Mouse (Mus musculus) left cerebral cortex, postnatal 4 days (tissue): ENCODE results near the gene Nsf. TPM values are rescaled to one million over a fixed set of nuclear protein-coding genes. Genes with fewer than 3 reads are reported as not detected.

ENCODE experiments used
- DNase-seq: peaks from one replicate; pipeline ENCODE4 v3.0.0-alpha.2; 2022
- intact Hi-C: fragments of 180-260 bp; cut with DNase I; formaldehyde crosslinking; loops from one replicate; pipeline ENCODE4 v1.15.1; 2025
- total RNA-seq, 2 experiments: library from RNA; stranded (reverse); gene quantifications; 2 replicates each; pipeline ENCODE4 v1.2.3; 2021

Gene Nsf
- total RNA-seq, 2 experiments from 2014 or later: 241 to 292 TPM

GRCm38 (mm10) chr11:103852590-103853283 is 101.1 kb downstream of the Nsf start:
- intact Hi-C loops: no loop called here
- no peak for DNase-seq

- intact Hi-C loops: no loop called here
- DNase-seq: no peak
Observed at GRCm38 (mm10) chr11:103848287-103848686, 105.6 kb downstream of the Nsf start.

GRCm38 (mm10) chr11:103840834-103841233 is 113.0 kb downstream of the Nsf start:
- peak; percentile 70 for DNase-seq
- intact Hi-C loops: no loop called here

GRCm38 (mm10) chr11:103838955-103839354 is 114.9 kb downstream of the Nsf start:
- intact Hi-C loops: no loop called here
- no peak for DNase-seq

GRCm38 (mm10) chr11:103832331-103832730 is 121.5 kb downstream of the Nsf start:
- intact Hi-C loops: no loop called here
- DNase-seq: no peak

- intact Hi-C loops: no loop called here
Observed at GRCm38 (mm10) chr11:103831766-103832165, 122.1 kb downstream of the Nsf start.

DNA sequence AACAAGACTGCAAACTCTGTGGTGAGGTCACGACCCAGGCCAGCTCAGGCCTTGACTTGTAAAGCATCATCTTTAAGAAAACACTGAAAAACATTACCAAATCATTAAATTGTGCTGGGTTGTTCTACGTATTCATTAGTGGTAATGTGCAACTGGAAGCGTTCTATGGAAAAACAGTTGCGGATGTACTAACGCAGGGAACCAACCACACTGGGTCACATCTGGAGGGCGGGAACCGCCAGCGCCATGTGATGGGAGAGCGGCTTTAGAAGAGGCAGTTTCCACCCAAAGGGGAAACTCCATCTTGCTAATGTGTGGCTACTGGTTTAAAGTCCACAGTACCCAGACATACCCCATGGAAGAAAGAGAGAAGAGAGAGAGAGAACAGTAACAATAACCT is 123.4 kb downstream of the Nsf start:
- DNase-seq: no peak
- intact Hi-C loops: no loop called here

More at GRCm38 (mm10) chr11:103831766-103832165, 122.1 kb downstream of the Nsf start:
- DNase-seq: no peak

DNA sequence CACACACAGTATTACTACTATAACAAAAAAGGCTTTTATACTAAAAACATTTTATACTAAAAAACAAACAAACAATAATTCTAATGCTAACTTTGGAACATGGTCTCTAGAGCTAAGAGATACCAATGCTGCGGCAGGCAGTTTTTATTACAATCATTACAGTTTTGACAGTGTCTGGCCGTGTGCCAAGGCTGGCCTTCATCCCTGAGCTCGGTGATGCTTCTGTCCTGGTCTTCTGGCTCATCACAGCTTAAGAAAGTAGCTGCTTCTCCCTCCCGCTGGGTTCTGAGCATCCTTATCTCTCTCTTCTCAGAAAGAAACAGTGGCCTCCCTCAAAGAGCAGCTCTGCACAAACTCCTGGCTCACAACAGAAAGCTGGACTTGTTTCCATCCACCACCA is 123.9 kb downstream of the Nsf start:
- intact Hi-C loops: no loop called here
- DNase-seq: no peak

GRCm38 (mm10) chr11:103828866-103829265 is 125.0 kb downstream of the Nsf start:
- intact Hi-C loops: no loop called here
- DNase-seq: no peak

DNA sequence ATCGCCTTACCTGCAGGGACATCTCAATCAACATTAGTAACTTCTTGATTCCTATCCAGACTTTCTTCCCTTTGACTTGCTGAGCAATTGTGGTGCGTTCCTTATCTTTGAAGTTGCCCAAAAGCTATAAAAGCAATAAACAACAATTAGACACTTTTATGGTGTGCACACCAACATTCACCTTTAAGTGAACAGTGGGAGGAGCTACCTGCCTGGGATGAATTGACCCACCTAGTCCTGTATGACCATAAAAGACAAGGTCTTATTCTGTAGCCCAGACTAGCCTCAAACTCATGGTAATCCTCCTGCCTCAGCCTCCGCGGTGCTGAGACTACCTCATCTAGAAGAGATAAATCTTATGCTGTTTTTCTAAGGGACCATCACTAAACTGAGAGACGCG is 126.7 kb downstream of the Nsf start:
- DNase-seq: no peak
- intact Hi-C loops: no loop called here

- no peak for DNase-seq
- intact Hi-C loops: no loop called here
Observed at GRCm38 (mm10) chr11:103816719-103817118, 137.1 kb downstream of the Nsf start.

GRCm38 (mm10) chr11:103815986-103816385 is 137.9 kb downstream of the Nsf start:
- DNase-seq: peak; percentile 56
- intact Hi-C loops: loop anchor here (2.0 kb wide), 1 partner anchor 61 kb away; no protein-coding TSS in a partner anchor

- intact Hi-C loops: loop anchor here (2.0 kb wide), 1 partner anchor 62 kb away; no protein-coding TSS in a partner anchor
Observed at GRCm38 (mm10) chr11:103814808-103815207, 139.0 kb downstream of the Nsf start.

DNA sequence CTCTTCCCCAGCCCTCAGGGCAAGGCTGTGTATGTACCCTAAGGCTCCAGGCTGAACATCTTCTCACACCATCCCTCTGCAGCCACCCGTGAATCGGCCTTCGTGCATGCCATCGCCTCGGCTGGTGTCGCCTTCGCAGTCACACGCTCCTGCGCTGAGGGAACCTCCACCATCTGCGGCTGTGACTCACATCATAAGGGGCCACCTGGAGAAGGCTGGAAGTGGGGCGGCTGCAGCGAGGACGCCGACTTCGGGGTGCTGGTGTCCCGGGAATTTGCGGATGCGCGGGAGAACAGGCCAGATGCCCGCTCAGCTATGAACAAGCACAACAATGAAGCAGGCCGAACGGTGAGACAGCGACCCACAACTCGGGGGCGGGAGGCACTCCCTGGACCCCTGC is 142.6 kb downstream of the Nsf start:
- DNase-seq: no peak
- intact Hi-C loops: no loop called here

More at GRCm38 (mm10) chr11:103814808-103815207, 139.0 kb downstream of the Nsf start:
- no peak for DNase-seq

DNA sequence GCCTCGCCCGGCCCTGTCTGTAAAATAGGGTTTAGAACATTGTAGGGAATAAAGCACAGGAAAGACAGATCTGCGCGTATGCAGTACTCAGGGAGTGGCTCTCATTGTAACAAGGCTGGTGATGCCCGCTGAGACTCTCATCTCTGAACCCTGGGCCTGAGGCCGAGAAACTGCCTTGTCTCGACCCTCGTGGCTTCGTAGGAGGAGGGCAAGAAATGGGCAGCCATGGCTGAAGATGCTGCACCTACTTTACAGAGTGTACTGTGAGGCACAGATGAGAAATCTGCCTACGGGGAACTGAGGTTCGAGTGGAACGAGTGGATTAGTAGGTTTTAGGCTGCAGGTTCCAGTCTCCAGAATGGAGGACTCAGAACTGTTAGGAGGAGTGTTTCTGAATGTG is 143.2 kb downstream of the Nsf start:
- intact Hi-C loops: no loop called here
- DNase-seq: no peak

DNA sequence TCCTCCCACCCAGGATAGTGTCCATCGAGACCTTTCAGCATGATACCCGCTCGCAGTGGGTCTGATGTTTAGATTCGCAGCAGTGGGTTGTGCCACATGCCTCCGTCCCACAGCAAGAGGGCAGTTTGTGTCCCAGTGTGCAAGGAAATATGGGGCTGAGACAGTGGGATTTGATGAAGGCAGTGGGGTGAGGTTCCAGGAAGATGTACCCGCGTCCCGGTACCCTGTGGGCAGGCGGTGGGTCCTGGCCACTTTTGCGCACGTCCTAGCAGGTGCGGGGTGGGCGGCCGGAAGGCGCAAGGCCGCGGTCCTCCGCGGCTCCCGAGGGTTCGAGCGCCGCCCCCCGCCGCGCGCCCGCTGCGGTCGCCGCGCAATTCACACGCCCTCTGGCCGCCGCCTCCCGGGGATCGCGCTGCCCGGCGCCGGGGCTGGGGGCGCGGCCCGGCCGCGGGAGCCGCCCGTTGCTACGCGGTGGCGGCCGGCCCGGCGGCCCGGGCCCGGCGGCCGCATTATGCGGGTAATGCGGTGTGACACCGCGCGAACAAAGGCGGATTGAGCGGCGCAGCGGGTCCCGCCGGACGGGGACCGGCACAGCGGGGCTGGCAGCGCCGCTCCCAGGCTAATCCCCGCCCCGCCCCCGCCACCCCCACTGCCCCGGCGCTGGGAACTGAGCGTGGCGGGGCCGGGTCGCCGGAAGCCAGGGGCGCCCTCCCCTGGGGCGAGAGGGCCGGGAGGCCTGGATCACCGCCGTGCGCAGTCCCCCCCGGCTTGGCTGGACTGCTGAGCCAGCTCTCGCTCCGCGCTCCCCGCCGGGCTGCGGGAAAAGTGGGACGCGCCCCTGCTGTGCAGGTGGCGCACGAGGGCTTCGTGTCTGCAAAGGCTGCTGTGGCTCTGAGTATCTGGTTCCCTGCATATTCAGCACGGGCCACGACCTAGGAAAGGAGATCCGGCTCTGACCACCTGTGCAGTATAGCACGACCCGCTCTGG is 144.0 kb downstream of the Nsf start:
- peak; percentile 35 for DNase-seq
- intact Hi-C loops: no loop called here

GRCm38 (mm10) chr11:103808771-103809610 is 144.9 kb downstream of the Nsf start:
- peak; percentile 57 for DNase-seq
- intact Hi-C loops: no loop called here

- peak; percentile 87 for DNase-seq
- intact Hi-C loops: no loop called here
Observed at GRCm38 (mm10) chr11:103807966-103808365, 145.9 kb downstream of the Nsf start.

- no peak for DNase-seq
Observed at GRCm38 (mm10) chr11:103804804-103805203, 149.1 kb downstream of the Nsf start.

DNA sequence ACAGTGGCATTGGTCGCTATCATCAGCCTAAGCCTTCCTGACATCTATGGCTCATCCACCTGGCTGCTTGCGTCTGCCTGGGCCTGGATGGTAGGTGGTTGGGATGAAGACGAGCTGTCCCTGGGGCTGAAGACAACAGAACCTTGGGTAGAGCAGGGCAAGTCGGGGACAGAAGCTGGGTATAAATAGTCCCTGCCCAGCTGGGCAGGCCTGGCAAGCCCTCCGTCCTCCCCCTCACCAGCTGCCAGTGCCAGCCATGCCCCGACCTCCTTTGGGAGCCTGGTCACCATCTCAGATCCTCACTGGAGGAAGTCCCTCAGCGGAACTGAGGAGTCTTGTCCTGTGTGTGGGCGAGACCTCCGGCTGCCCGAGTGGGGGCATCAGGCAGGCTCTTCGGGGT is 149.7 kb downstream of the Nsf start:
- intact Hi-C loops: no loop called here
- peak; percentile 60 for DNase-seq

More at GRCm38 (mm10) chr11:103804804-103805203, 149.1 kb downstream of the Nsf start:
- intact Hi-C loops: no loop called here

GRCm38 (mm10) chr11:103801128-103801527 is 152.7 kb downstream of the Nsf start:
- intact Hi-C loops: no loop called here
- peak; percentile 27 for DNase-seq
